Mouse (Mus musculus): Measurements from ENCODE around the gene Ubac2.

- TF ChIP-seq POLR2A (IDR thresholded peaks at IDR 0.05; ENCODE audit: borderline replicate concordance, extremely low read depth, low read depth, low read length) (no peak), CTCF (IDR thresholded peaks at IDR 0.05; ENCODE audit: insufficient read depth, low read length) (no peak)
Measured at GRCm38 (mm10) chr14:121936856-121937255, 58.4 kb downstream of the Ubac2 start.

All from lung, adult 2 months (tissue).